Mouse (Mus musculus): Measurements from ENCODE around the gene Rxra.

DNA sequence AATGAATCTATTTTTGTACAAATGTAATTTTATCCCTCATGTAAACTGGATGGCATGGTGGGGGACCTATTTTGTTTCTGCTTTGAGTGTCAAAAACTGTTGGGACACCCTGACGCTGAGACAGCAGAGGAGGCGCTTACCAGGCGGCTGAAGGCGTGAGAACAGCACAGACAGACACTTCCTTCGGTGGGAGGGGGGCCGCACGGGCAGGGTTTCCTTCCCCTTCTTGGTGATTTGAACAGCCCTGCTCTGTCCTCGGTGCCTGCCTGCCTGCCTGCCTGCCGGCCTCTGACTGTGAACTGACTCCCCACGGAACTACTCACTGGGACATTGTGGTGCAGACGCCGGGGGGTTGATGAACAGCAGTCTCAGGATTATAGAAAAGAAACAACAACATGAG lies 86.3 kb downstream of the Rxra start:
- TF ChIP-seq MAX (IDR thresholded peaks at IDR 0.05; ENCODE audit: low read length) (no peak), BHLHE40 (IDR thresholded peaks at IDR 0.05; ENCODE audit: low read depth, low read length) (no peak), HCFC1 (IDR thresholded peaks at IDR 0.05; ENCODE audit: low read depth, low read length) (no peak), EP300 (IDR thresholded peaks at IDR 0.05; ENCODE audit: low read length) (no peak), POLR2A (IDR thresholded peaks at IDR 0.05; ENCODE audit: low read depth, low read length) (no peak), MXI1 (IDR thresholded peaks at IDR 0.05; ENCODE audit: low read depth, low read length) (no peak), CTCF (conservative IDR thresholded peaks at IDR 0.05 in 1 of 2, IDR thresholded peaks at IDR 0.05 in 1 of 2; ENCODE audit: low read depth in 2 of 2, low read length in 2 of 2) (no peak), CHD2 (IDR thresholded peaks at IDR 0.05; ENCODE audit: low read length) (no peak)

All from CH12.LX (cell line).